ENCODE assay signal across 7 mouse cellular contexts in the genomic region with DNA sequence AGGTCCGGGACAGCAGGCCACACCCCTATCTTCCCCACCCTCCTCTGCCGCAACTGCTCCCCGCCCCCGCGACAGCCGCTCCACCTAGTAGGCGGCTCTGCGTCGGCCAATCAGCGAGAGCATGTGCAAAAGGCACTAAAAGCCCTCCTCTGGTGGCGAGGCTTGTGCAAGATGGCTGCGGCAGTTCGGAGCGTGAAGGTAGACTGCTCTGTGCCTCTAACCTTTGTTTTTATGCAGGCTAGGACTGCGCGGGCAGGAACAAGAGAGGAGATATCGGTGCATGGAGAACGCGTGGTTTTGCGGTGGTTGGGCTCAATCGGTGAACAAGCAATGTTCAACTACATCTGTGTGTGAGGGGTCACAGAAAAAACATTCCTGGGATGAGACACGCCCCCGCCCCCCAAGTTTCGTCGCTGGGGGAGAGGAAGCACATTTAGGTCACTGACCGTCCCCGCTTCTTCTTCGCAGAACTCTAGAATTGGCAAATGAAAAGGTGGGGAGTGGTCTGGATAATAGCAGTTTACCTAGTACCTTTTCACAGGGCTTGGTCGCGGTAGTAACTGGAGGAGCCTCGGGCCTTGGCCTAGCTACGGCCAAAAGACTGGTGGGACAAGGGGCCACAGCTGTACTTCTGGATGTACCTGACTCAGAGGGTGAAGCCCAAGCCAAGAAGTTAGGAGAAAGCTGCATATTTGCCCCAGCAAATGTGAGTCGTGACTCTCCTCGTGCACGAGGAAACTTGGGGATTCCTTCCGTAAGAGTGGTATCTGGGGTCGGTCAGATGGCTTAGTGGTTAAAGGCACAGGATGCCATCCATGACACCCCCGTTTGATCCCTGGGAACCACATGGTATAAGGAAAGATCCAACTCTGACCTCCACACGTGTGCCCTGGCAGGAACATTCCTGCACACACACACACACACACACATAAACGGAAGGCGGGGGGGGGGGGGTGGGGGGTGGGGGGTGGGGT. TPM values are rescaled to one million over a fixed set of nuclear protein-coding genes. Genes with fewer than 3 reads are reported as not detected.
DNase-seq lines count a peak whose midpoint lies in the region; ATAC-seq lines count a peak whose summit lies in the region.

A gene (plus strand): TSS at position 109 of the 974 bp plus-strand sequence.

- WGBS in embryonic facial prominence, embryonic 10.5 days = 13% methylated on average over 41 of the region's 41 CpGs
- WGBS in limb, embryonic 11.5 days = 19% methylated on average over 39 of the region's 41 CpGs
- WGBS in midbrain, embryonic 14.5 days = 24% methylated on average over 40 of the region's 41 CpGs

- ATAC-seq in granulocyte monocyte progenitor cell, adult 5-6 weeks (replicated peaks; ENCODE audit: poor library complexity, severe bottlenecking) = peak; percentile 95
- peak; percentile 95 for ATAC-seq in limb, embryonic 11.5 days (ENCODE audit: insufficient number of reproducible peaks, low FRiP score, low TSS enrichment, low read depth)
- peak; percentile 96 for ATAC-seq in midbrain, embryonic 14.5 days (ENCODE audit: low FRiP score, low TSS enrichment)

- peak within 1 kb of the TSS; percentile 51 for H3K9ac ChIP-seq in limb, embryonic 11.5 days (ENCODE audit: low read length)
- H3K9ac ChIP-seq in midbrain, embryonic 14.5 days (replicated peaks; ENCODE audit: low read length) = peak within 1 kb of the TSS; percentile 54

- H3K27me3 ChIP-seq in embryonic facial prominence, embryonic 10.5 days (replicated peaks; ENCODE audit: low read depth, poor library complexity, severe bottlenecking) = peaks cover 100% of the 10 kb centered on the region
- peaks cover 18% of the 10 kb centered on the region; the same call in 1 of the 2 replicates for H3K27me3 ChIP-seq in limb, embryonic 11.5 days (ENCODE audit: control insufficient read depth, insufficient read depth, low read length)
- H3K27me3 ChIP-seq in midbrain, embryonic 14.5 days (ENCODE audit: control insufficient read depth, insufficient read depth, low read length) = peaks cover 8% of the 10 kb centered on the region; the same call in 1 of the 2 replicates

- DNase-seq in adrenal gland, postnatal 10 days = peak; percentile 90
- peak; percentile 89 for DNase-seq in embryonic facial prominence, embryonic 10.5 days (ENCODE audit: low spot score)
- DNase-seq in kidney, adult 18-20 months = peak; percentile 79
- peak; percentile 84 for DNase-seq in limb, embryonic 11.5 days (ENCODE audit: low spot score)
- DNase-seq in midbrain, embryonic 14.5 days = peak; percentile 86
- peak; percentile 63 for DNase-seq in spleen, adult 18-20 months

- H3K27ac ChIP-seq in embryonic facial prominence, embryonic 10.5 days (replicated peaks) = peak within 1 kb of the TSS; percentile 78
- peak within 1 kb of the TSS; percentile 21; the same call in 1 of the 2 replicates for H3K27ac ChIP-seq in limb, embryonic 11.5 days (replicated peaks; ENCODE audit: low read depth, low read length)
- peak within 1 kb of the TSS; percentile 61; the same call in 1 of the 2 replicates for H3K27ac ChIP-seq in midbrain, embryonic 14.5 days (replicated peaks; ENCODE audit: low read depth, low read length)

- H3K4me1 ChIP-seq in embryonic facial prominence, embryonic 10.5 days = no peaks in the 10 kb centered on the region
- no peaks in the 10 kb centered on the region for H3K4me1 ChIP-seq in limb, embryonic 11.5 days (ENCODE audit: control insufficient read depth, insufficient read depth, low read length)
- no peaks in the 10 kb centered on the region for H3K4me1 ChIP-seq in midbrain, embryonic 14.5 days (ENCODE audit: control insufficient read depth, insufficient read depth, low read length)

- H3K4me3 ChIP-seq in embryonic facial prominence, embryonic 10.5 days = peak within 1 kb of the TSS; percentile 63
- peak within 1 kb of the TSS; percentile 45 for H3K4me3 ChIP-seq in limb, embryonic 11.5 days (ENCODE audit: low read depth, low read length)
- H3K4me3 ChIP-seq in midbrain, embryonic 14.5 days (replicated peaks; ENCODE audit: low read depth, low read length) = peak within 1 kb of the TSS; percentile 46

- H3K9me3 ChIP-seq in embryonic facial prominence, embryonic 10.5 days = no peaks in the 10 kb centered on the region
- no peaks in the 10 kb centered on the region for H3K9me3 ChIP-seq in limb, embryonic 11.5 days (ENCODE audit: control insufficient read depth, low read length)
- H3K9me3 ChIP-seq in midbrain, embryonic 14.5 days (ENCODE audit: control insufficient read depth, low read length) = no peaks in the 10 kb centered on the region

- H3K4me2 ChIP-seq in limb, embryonic 11.5 days (ENCODE audit: low read depth, severe bottlenecking) = peak within 1 kb of the TSS; percentile 59
- H3K4me2 ChIP-seq in midbrain, embryonic 14.5 days (ENCODE audit: low read length) = peak within 1 kb of the TSS; percentile 63

- peaks cover 35% of the 10 kb centered on the region for H3K36me3 ChIP-seq in embryonic facial prominence, embryonic 10.5 days (replicated peaks)
- H3K36me3 ChIP-seq in limb, embryonic 11.5 days (ENCODE audit: control insufficient read depth, insufficient read depth, low read length) = peaks cover 2% of the 10 kb centered on the region; the same call in 1 of the 2 replicates
- 0 out of 2 replicates have a peak, but pooled peaks cover 10% of the 10 kb centered on the region for H3K36me3 ChIP-seq in midbrain, embryonic 14.5 days (ENCODE audit: control insufficient read depth, insufficient read depth, low read length)

RNA-seq across cellular contexts. Expression of the gene that starts here (rescaled TPM):
- total RNA-seq in adrenal gland, postnatal 10 days (2021) = 100 to 1,000 TPM; 222 to 238 TPM
- polyA plus RNA-seq in embryonic facial prominence, embryonic 10.5 days (2016; fragmentation: Nextera tagmentation; extraction: Ambion mirVana) = 225 and 243 TPM in 2 replicates
- total RNA-seq in granulocyte monocyte progenitor cell, adult 5-6 weeks (2014; fragmentation: Nextera tagmentation) = 84.8 and 106 TPM in 2 replicates
- total RNA-seq in granulocyte monocyte progenitor cell, adult 5-6 weeks (2017) = 89.3 and 103 TPM in 2 replicates
- polyA plus RNA-seq in limb, embryonic 11.5 days (2014; fragmentation: Nextera tagmentation; extraction: Ambion mirVana) = 246 and 254 TPM in 2 replicates
- 106 and 111 TPM in 2 replicates for polyA plus RNA-seq in midbrain, embryonic 14.5 days (2014; fragmentation: Nextera tagmentation; extraction: Ambion mirVana)

Comparison
In these comparisons a context has a peak if more than half of its experiments do, and no peak if none do; other contexts are left out.
1. Peak in every context shown above with its lines: DNase-seq, ATAC-seq, H3K4me3 ChIP-seq and H3K27ac ChIP-seq.
2. H3K27ac ChIP-seq: peak in every context shown above with its lines; median percentile 78 in embryonic facial prominence, embryonic 10.5 days; 61 in midbrain, embryonic 14.5 days; 21 in limb, embryonic 11.5 days.